Mouse (Mus musculus) right cerebral cortex, postnatal 10 days (tissue): ENCODE data around the gene Gm28308.

ENCODE experiments used
- DNase-seq, 2 experiments: peaks; one replicate each; pipeline ENCODE4 v3.0.0; 2021; ENCODE audit warnings: low spot score in 2 of 2

Gm28308 gene

GRCm38 (mm10) chr6:52185222-52185621 lies 27.9 kb downstream of the Gm28308 start:
- no peak for DNase-seq

GRCm38 (mm10) chr6:52184668-52185067 lies 28.5 kb downstream of the Gm28308 start:
- no peak for DNase-seq

- DNase-seq, result no peak
Measured at GRCm38 (mm10) chr6:52183311-52184080, 29.6 kb downstream of the Gm28308 start.

GRCm38 (mm10) chr6:52182793-52183192 lies 30.3 kb downstream of the Gm28308 start:
- no peak for DNase-seq

- no peak for DNase-seq
Measured at GRCm38 (mm10) chr6:52182030-52182429, 31.1 kb downstream of the Gm28308 start.

- DNase-seq, result no peak
Measured at GRCm38 (mm10) chr6:52180726-52181125, 32.4 kb downstream of the Gm28308 start.

GRCm38 (mm10) chr6:52180213-52180710 lies 32.9 kb downstream of the Gm28308 start:
- DNase-seq, result no peak

- no peak for DNase-seq
Measured at GRCm38 (mm10) chr6:52179690-52180089, 33.4 kb downstream of the Gm28308 start.

- DNase-seq, result no peak
Measured at GRCm38 (mm10) chr6:52178918-52179665, 34.0 kb downstream of the Gm28308 start.

GRCm38 (mm10) chr6:52177806-52178205 lies 35.3 kb downstream of the Gm28308 start:
- DNase-seq, result no peak

- DNase-seq, result no peak
Measured at GRCm38 (mm10) chr6:52177061-52177735, 35.9 kb downstream of the Gm28308 start, which contains the start of gene 5730596B20Rik. Gene 5730596B20Rik (plus strand): TSS chr6:52177498.

GRCm38 (mm10) chr6:52176391-52176790 lies 36.7 kb downstream of the Gm28308 start:
- no peak for DNase-seq

GRCm38 (mm10) chr6:52175864-52176263 lies 37.3 kb downstream of the Gm28308 start:
- DNase-seq, result no peak

- no peak for DNase-seq
Measured at GRCm38 (mm10) chr6:52174968-52175751, 38.0 kb downstream of the Gm28308 start.

- DNase-seq, result no peak
Measured at GRCm38 (mm10) chr6:52173648-52174047, 39.5 kb downstream of the Gm28308 start.

GRCm38 (mm10) chr6:52172501-52172900 lies 40.6 kb downstream of the Gm28308 start:
- no peak for DNase-seq

GRCm38 (mm10) chr6:52171938-52172337 lies 41.2 kb downstream of the Gm28308 start:
- DNase-seq, result no peak

GRCm38 (mm10) chr6:52171331-52171730 lies 41.8 kb downstream of the Gm28308 start:
- DNase-seq, result no peak

GRCm38 (mm10) chr6:52170898-52171223 lies 42.3 kb downstream of the Gm28308 start:
- no peak for DNase-seq

GRCm38 (mm10) chr6:52170166-52170897 lies 42.8 kb downstream of the Gm28308 start:
- no peak for DNase-seq
